Mouse (Mus musculus) megakaryocyte, embryonic 14.5 days (primary cell): Measurements from ENCODE around the gene Depdc5. TPM values are rescaled to one million over a fixed set of nuclear protein-coding genes. Genes with fewer than 3 reads are reported as not detected.
A peak's percentile ranks its signal among the peaks of the same experiment; 100 is the strongest.

Experiments
- H3K27me3 ChIP-seq: replicated peaks from 2 replicates; pipeline ENCODE3; 2012; ENCODE audit warnings: inconsistent platforms
- H3K36me3 ChIP-seq: replicated peaks from 2 replicates; pipeline ENCODE3; 2012; ENCODE audit warnings: low read length, inconsistent platforms, mixed read lengths
- H3K4me1 ChIP-seq: 2 replicates; pipeline ENCODE4 v1.6.1; 2012; ENCODE audit warnings: inconsistent platforms
- H3K4me3 ChIP-seq: replicated peaks from 2 replicates; pipeline ENCODE3; 2012; ENCODE audit warnings: moderate library complexity, mild to moderate bottlenecking, inconsistent platforms
- H3K9me3 ChIP-seq: 2 replicates; pipeline ENCODE4 v1.6.1; 2012; ENCODE audit warnings: inconsistent platforms
- FLI1 ChIP-seq: IDR thresholded peaks from 2 replicates; pipeline ENCODE4 v1.6.1; 2012; ENCODE audit warnings: low read length, inconsistent platforms, mixed read lengths
- GATA1 ChIP-seq: IDR thresholded peaks from 3 replicates; pipeline ENCODE4 v1.6.1; 2012; ENCODE audit warnings: mixed read lengths, low read length, inconsistent platforms, borderline replicate concordance
- polyA plus RNA-seq: library from polyadenylated mRNA; stranded (reverse); fragments of >175 nt; gene quantifications from 2 replicates; pipeline ENCODE4 v1.2.3, GENCODE M21; 2012; ENCODE audit warnings: low replicate concordance; ENCODE audit not compliant: insufficient read depth

Gene Depdc5
- polyA plus RNA-seq, 1 experiment: 0.94 TPM

GRCm38 (mm10) chr5:32961616-32962015 lies 98.1 kb downstream of the Depdc5 start:
- Histone ChIP-seq H3K36me3 (peaks cover 70% of the 10 kb centered on the region), H3K4me1 (peaks cover 55% of the 10 kb centered on the region)
- no peak for TF ChIP-seq GATA1

GRCm38 (mm10) chr5:32962581-32962980 lies 99.1 kb downstream of the Depdc5 start:
- Histone ChIP-seq H3K27me3 (no peaks in the 10 kb centered on the region), H3K36me3 (peaks cover 76% of the 10 kb centered on the region), H3K9me3 (no peaks in the 10 kb centered on the region), H3K4me1 (peaks cover 55% of the 10 kb centered on the region), H3K4me3 (no peak overlapping the region)
- TF ChIP-seq GATA1: no peak
- TF ChIP-seq FLI1: no peak

More at GRCm38 (mm10) chr5:32961616-32962015, 98.1 kb downstream of the Depdc5 start:
- Histone ChIP-seq H3K4me3 (no peak overlapping the region), H3K27me3 (no peaks in the 10 kb centered on the region), H3K9me3 (no peaks in the 10 kb centered on the region)

GRCm38 (mm10) chr5:32976541-32976940 lies 113.0 kb downstream of the Depdc5 start:
- Histone ChIP-seq H3K4me3 (no peak overlapping the region), H3K27me3 (no peaks in the 10 kb centered on the region), H3K36me3 (peaks cover 61% of the 10 kb centered on the region), H3K4me1 (peaks cover 16% of the 10 kb centered on the region), H3K9me3 (no peaks in the 10 kb centered on the region)
- TF ChIP-seq GATA1: no peak
- TF ChIP-seq FLI1: no peak

GRCm38 (mm10) chr5:32977179-32977578 lies 113.7 kb downstream of the Depdc5 start:
- Histone ChIP-seq H3K4me3 (no peak overlapping the region), H3K36me3 (peaks cover 63% of the 10 kb centered on the region), H3K9me3 (no peaks in the 10 kb centered on the region), H3K4me1 (peaks cover 16% of the 10 kb centered on the region), H3K27me3 (no peaks in the 10 kb centered on the region)
- TF ChIP-seq FLI1 (no peak), GATA1 (no peak)

GRCm38 (mm10) chr5:32985379-32985778 lies 121.9 kb downstream of the Depdc5 start:
- TF ChIP-seq FLI1 (no peak), GATA1 (no peak)
- no peak overlapping the region for H3K4me3 ChIP-seq
- H3K36me3 ChIP-seq: peaks cover 74% of the 10 kb centered on the region
- H3K9me3 ChIP-seq: peaks cover 5% of the 10 kb centered on the region; the same call in 1 of the 2 replicates
- H3K27me3 ChIP-seq: no peaks in the 10 kb centered on the region
- H3K4me1 ChIP-seq: peaks cover 41% of the 10 kb centered on the region

GRCm38 (mm10) chr5:32987873-32988272 lies 124.4 kb downstream of the Depdc5 start:
- Histone ChIP-seq H3K9me3 (peaks cover 5% of the 10 kb centered on the region; the same call in 1 of the 2 replicates), H3K4me3 (peak overlapping the region; percentile 51), H3K4me1 (peaks cover 49% of the 10 kb centered on the region), H3K36me3 (peaks cover 62% of the 10 kb centered on the region), H3K27me3 (peaks cover 5% of the 10 kb centered on the region)
- TF ChIP-seq FLI1 (no peak), GATA1 (no peak)

GRCm38 (mm10) chr5:32989959-32990640 lies 126.6 kb downstream of the Depdc5 start:
- peaks cover 13% of the 10 kb centered on the region for H3K27me3 ChIP-seq
- TF ChIP-seq GATA1 (no peak), FLI1 (no peak)
- peaks cover 5% of the 10 kb centered on the region; the same call in 1 of the 2 replicates for H3K9me3 ChIP-seq
- H3K36me3 ChIP-seq: peaks cover 41% of the 10 kb centered on the region
- H3K4me3 ChIP-seq: peak overlapping the region; percentile 40
- H3K4me1 ChIP-seq: peaks cover 49% of the 10 kb centered on the region

GRCm38 (mm10) chr5:32991152-32991551 lies 127.7 kb downstream of the Depdc5 start:
- Histone ChIP-seq H3K4me1 (peaks cover 56% of the 10 kb centered on the region), H3K4me3 (no peak overlapping the region), H3K27me3 (peaks cover 17% of the 10 kb centered on the region), H3K36me3 (peaks cover 32% of the 10 kb centered on the region), H3K9me3 (peaks cover 5% of the 10 kb centered on the region; the same call in 1 of the 2 replicates)
- TF ChIP-seq GATA1 (no peak), FLI1 (no peak)

GRCm38 (mm10) chr5:32994471-32994870 lies 131.0 kb downstream of the Depdc5 start:
- Histone ChIP-seq H3K36me3 (peaks cover 12% of the 10 kb centered on the region), H3K27me3 (peaks cover 38% of the 10 kb centered on the region), H3K9me3 (peaks cover under 1% of the 10 kb centered on the region; the same call in 1 of the 2 replicates), H3K4me1 (peaks cover 58% of the 10 kb centered on the region), H3K4me3 (no peak overlapping the region)
- no peak for TF ChIP-seq GATA1
- no peak for TF ChIP-seq FLI1

- no peaks in the 10 kb centered on the region for H3K9me3 ChIP-seq
- TF ChIP-seq GATA1: no peak
- TF ChIP-seq FLI1: no peak
- peaks cover 7% of the 10 kb centered on the region for H3K36me3 ChIP-seq
- H3K4me1 ChIP-seq: peaks cover 45% of the 10 kb centered on the region
- peaks cover 47% of the 10 kb centered on the region for H3K27me3 ChIP-seq
- H3K4me3 ChIP-seq: peak overlapping the region; percentile 47
Observed at GRCm38 (mm10) chr5:32995756-32996155, 132.3 kb downstream of the Depdc5 start.

- H3K4me3 ChIP-seq: no peak overlapping the region
- no peaks in the 10 kb centered on the region for H3K9me3 ChIP-seq
- peaks cover 46% of the 10 kb centered on the region for H3K4me1 ChIP-seq
- no peak for TF ChIP-seq FLI1
- no peak for TF ChIP-seq GATA1
- H3K36me3 ChIP-seq: no peaks in the 10 kb centered on the region
- H3K27me3 ChIP-seq: peaks cover 52% of the 10 kb centered on the region
Observed at GRCm38 (mm10) chr5:32996560-32996959, 133.1 kb downstream of the Depdc5 start.
